ENCODE assay signal across 20 mouse cellular contexts in the genomic region with DNA sequence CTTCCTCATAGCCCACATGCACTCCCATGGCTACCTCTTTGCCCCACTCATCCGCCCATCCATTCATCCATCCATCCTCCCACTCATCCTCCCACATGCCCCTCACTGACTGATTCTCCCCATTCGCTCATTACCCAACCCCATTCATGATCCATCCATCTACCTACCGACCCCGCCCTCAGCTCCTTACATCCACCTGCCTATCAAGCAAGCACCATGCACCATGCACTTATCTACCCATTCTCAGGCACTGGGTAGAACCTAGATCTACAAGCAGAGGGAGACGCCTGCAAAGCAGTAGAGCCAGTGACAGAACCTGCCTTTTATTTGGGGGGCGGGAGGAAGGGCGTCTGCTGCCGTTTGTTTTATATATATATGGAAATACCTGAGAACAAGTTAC. TPM values are rescaled to one million over a fixed set of nuclear protein-coding genes. Genes with fewer than 3 reads are reported as not detected.
DNase-seq lines count a peak whose midpoint lies in the region; ATAC-seq and TF ChIP-seq lines count a peak whose summit lies in the region.
"Had no signal": no experiment of that assay in that cellular context is flagged by ENCODE, and none has a peak within 500 bp of the region (broad histone marks: within the 10 kb centered on the region; RNA-seq: fewer than 3 reads in every experiment).

No protein-coding gene starts in this region.

- no peaks in the 10 kb centered on the region for H3K9me3 ChIP-seq in erythroblast, embryonic 14.5 days (ENCODE audit: control insufficient read depth, low read length)
- no peaks in the 10 kb centered on the region for H3K9me3 ChIP-seq in liver, embryonic 14.5 days (ENCODE audit: control insufficient read depth, low read length)
- H3K9me3 ChIP-seq in hindbrain, embryonic 14.5 days (ENCODE audit: control insufficient read depth, low read length) = no peaks in the 10 kb centered on the region
- H3K9me3 ChIP-seq: G1E; midbrain, embryonic 13.5 days; neural tube, embryonic 12.5 days had no signal

- peaks cover 5% of the 10 kb centered on the region; the same call in 1 of the 2 replicates for H3K27me3 ChIP-seq in erythroblast, embryonic 14.5 days (ENCODE audit: control insufficient read depth)
- H3K27me3 ChIP-seq in liver, embryonic 14.5 days (ENCODE audit: control insufficient read depth, insufficient read depth, low read length) = no peaks in the 10 kb centered on the region
- H3K27me3 ChIP-seq in hindbrain, embryonic 14.5 days (ENCODE audit: control insufficient read depth, insufficient read depth, low read length) = no peaks in the 10 kb centered on the region
- H3K27me3 ChIP-seq: midbrain, embryonic 13.5 days; neural tube, embryonic 12.5 days had no signal

- H3K4me3 ChIP-seq in erythroblast, embryonic 14.5 days (replicated peaks) = peak overlapping the region; percentile 13
- H3K4me3 ChIP-seq in liver, embryonic 14.5 days (ENCODE audit: insufficient read depth in 1 of 2, low read depth in 2 of 2, low read length in 2 of 2) = no peak overlapping the region
- no peak overlapping the region for H3K4me3 ChIP-seq in hindbrain, embryonic 14.5 days (replicated peaks; ENCODE audit: low read length)
- H3K4me3 ChIP-seq: midbrain, embryonic 13.5 days; neural tube, embryonic 12.5 days had no signal

- peak; percentile 88 for TF ChIP-seq EP300 in liver, embryonic 14.5 days (IDR thresholded peaks at IDR 0.05; ENCODE audit: low read depth)

- no peak overlapping the region; the same call in 1 of the 2 replicates for H3K9ac ChIP-seq in liver, embryonic 14.5 days (replicated peaks)
- no peak overlapping the region for H3K9ac ChIP-seq in hindbrain, embryonic 14.5 days
- H3K9ac ChIP-seq: midbrain, embryonic 13.5 days; neural tube, embryonic 12.5 days had no signal

- 33% methylated on average over 8 of the region's 8 CpGs for WGBS in liver, embryonic 14.5 days (ENCODE audit: insufficient replicate concordance)
- WGBS in hindbrain, embryonic 14.5 days = 95% methylated on average over 8 of the region's 8 CpGs

- no peak overlapping the region for H3K27ac ChIP-seq in liver, embryonic 14.5 days
- H3K27ac ChIP-seq in hindbrain, embryonic 14.5 days = no peak overlapping the region
- H3K27ac ChIP-seq: kidney, postnatal 0 days; midbrain, embryonic 13.5 days; neural tube, embryonic 12.5 days had no signal

- H3K4me2 ChIP-seq in liver, embryonic 14.5 days (ENCODE audit: low read depth) = peak overlapping the region; percentile 48
- H3K4me2 ChIP-seq in hindbrain, embryonic 14.5 days (replicated peaks) = no peak overlapping the region
- H3K4me2 ChIP-seq: midbrain, embryonic 13.5 days; neural tube, embryonic 12.5 days had no signal

- ATAC-seq in liver, embryonic 14.5 days (ENCODE audit: insufficient read depth) = peak; percentile 69
- no peak for ATAC-seq in hindbrain, embryonic 14.5 days (ENCODE audit: low FRiP score)
- ATAC-seq: forebrain, embryonic 16.5 days; midbrain, embryonic 13.5 days had no signal

- peaks cover 66% of the 10 kb centered on the region for H3K4me1 ChIP-seq in erythroblast, embryonic 14.5 days (ENCODE audit: control insufficient read depth)
- H3K4me1 ChIP-seq in liver, embryonic 14.5 days (replicated peaks; ENCODE audit: control insufficient read depth in 2 of 2, insufficient read depth in 2 of 2, low read length in 1 of 2) = peaks cover 42 to 63% of the 10 kb centered on the region in 2 experiments
- H3K4me1 ChIP-seq in hindbrain, embryonic 14.5 days (replicated peaks; ENCODE audit: control insufficient read depth, insufficient read depth, low read length) = no peaks in the 10 kb centered on the region
- H3K4me1 ChIP-seq: midbrain, embryonic 13.5 days had no signal

- DNase-seq in spleen, adult 12 weeks (ENCODE audit: low spot score) = peak; percentile 34
- DNase-seq in spleen, adult 18-20 months = no peak
- DNase-seq in liver, embryonic 14.5 days (ENCODE audit: low read depth in 3 of 3, low spot score in 3 of 3) = peak; percentile 67 to 72 (median 70)
- no peak for DNase-seq in right cerebral cortex, postnatal 14 days
- no peak for DNase-seq in cerebellum, postnatal 4 days (ENCODE audit: low spot score in 2 of 2)
- no peak for DNase-seq in hindbrain, embryonic 14.5 days (ENCODE audit: low spot score)
- DNase-seq: adrenal gland, postnatal 25 days; cerebellum, adult 8-10 months; gastrocnemius, postnatal 25 days; kidney, adult 11 months; left cerebral cortex, postnatal 4 days; lung, adult 2 months; lung, postnatal 36 days; thymus, postnatal 14 days had no signal

- TF ChIP-seq CTCF in liver, embryonic 14.5 days (IDR thresholded peaks at IDR 0.05; ENCODE audit: low read depth) = peak; percentile 39

- peaks cover 33% of the 10 kb centered on the region for H3K36me3 ChIP-seq in erythroblast, embryonic 14.5 days (ENCODE audit: control insufficient read depth)
- peaks cover 4% of the 10 kb centered on the region; the same call in 1 of the 2 replicates for H3K36me3 ChIP-seq in liver, embryonic 14.5 days (replicated peaks; ENCODE audit: control insufficient read depth, insufficient read depth, low read depth)
- H3K36me3 ChIP-seq in hindbrain, embryonic 14.5 days (replicated peaks; ENCODE audit: control insufficient read depth, insufficient read depth) = 0 out of 2 replicates have a peak, but pooled peaks cover 4% of the 10 kb centered on the region

RNA-seq across cellular contexts. Expression of a gene that starts 42.1 kb away (rescaled TPM):
- 0.65 and 0.76 TPM in 2 replicates for polyA plus RNA-seq in erythroblast, embryonic 14.5 days (2012)
- 6.0 and 6.7 TPM in 2 replicates for polyA plus RNA-seq in liver, embryonic 14.5 days (2012; rRNA removed)
- polyA plus RNA-seq in liver, embryonic 14.5 days (2014; fragmentation: Nextera tagmentation; extraction: Ambion mirVana) = 3.8 and 4.5 TPM in 2 replicates
- 6.0 and 6.7 TPM in 2 replicates for polyA plus RNA-seq in hindbrain, embryonic 14.5 days (2014; fragmentation: Nextera tagmentation; extraction: Ambion mirVana)

RNA-seq across cellular contexts. Expression of a gene that starts 59.6 kb away (rescaled TPM):
- polyA plus RNA-seq in erythroblast, embryonic 14.5 days (2012) = 0.69 and 0.95 TPM in 2 replicates
- 9.8 and 11.9 TPM in 2 replicates for polyA plus RNA-seq in liver, embryonic 14.5 days (2012; rRNA removed)
- polyA plus RNA-seq in liver, embryonic 14.5 days (2014; fragmentation: Nextera tagmentation; extraction: Ambion mirVana) = 9.0 and 10.1 TPM in 2 replicates
- 3.8 and 4.6 TPM in 2 replicates for polyA plus RNA-seq in hindbrain, embryonic 14.5 days (2014; fragmentation: Nextera tagmentation; extraction: Ambion mirVana)

Comparison
In these comparisons a context has a peak if more than half of its experiments do, and no peak if none do; other contexts are left out.
1. DNase-seq: peak in spleen, adult 12 weeks (single experiment) and liver, embryonic 14.5 days (3 of 3); none in spleen, adult 18-20 months (0 of 2), right cerebral cortex, postnatal 14 days (single experiment), cerebellum, postnatal 4 days (0 of 2) and hindbrain, embryonic 14.5 days (single experiment).